Mouse (Mus musculus) lung, postnatal 36 days (tissue): ENCODE measurements around the gene Bnc1.

Experiments
- DNase-seq: peaks from one replicate; pipeline ENCODE4 v3.0.0; 2022; ENCODE audit warnings: mixed read lengths

Bnc1 gene

GRCm38 (mm10) chr7:81992131-81993061, at the start of gene Bnc1:
TSS of gene Bnc1 (minus strand) at chr7:81992292.
- DNase-seq = no peak

- no peak for DNase-seq
Measured at GRCm38 (mm10) chr7:82033347-82033746, 41.3 kb upstream of the Bnc1 start.

- no peak for DNase-seq
Measured at GRCm38 (mm10) chr7:82029666-82030065, 37.6 kb upstream of the Bnc1 start.

GRCm38 (mm10) chr7:82025802-82026201, 33.7 kb upstream of the Bnc1 start:
- DNase-seq = no peak

- DNase-seq = no peak
Measured at GRCm38 (mm10) chr7:82023676-82024075, 31.6 kb upstream of the Bnc1 start.

GRCm38 (mm10) chr7:82022404-82022803, 30.3 kb upstream of the Bnc1 start:
- no peak for DNase-seq

GRCm38 (mm10) chr7:82018031-82018430, 25.9 kb upstream of the Bnc1 start:
- no peak for DNase-seq

- DNase-seq = no peak
Measured at GRCm38 (mm10) chr7:82016751-82017710, 24.9 kb upstream of the Bnc1 start.

GRCm38 (mm10) chr7:82012472-82012871, 20.4 kb upstream of the Bnc1 start:
- no peak for DNase-seq

GRCm38 (mm10) chr7:82011534-82012401, 19.7 kb upstream of the Bnc1 start:
- no peak for DNase-seq

- DNase-seq = no peak
Measured at GRCm38 (mm10) chr7:82007151-82007550, 15.1 kb upstream of the Bnc1 start.

- no peak for DNase-seq
Measured at GRCm38 (mm10) chr7:82004228-82004627, 12.1 kb upstream of the Bnc1 start.

GRCm38 (mm10) chr7:81999816-82000215, 7.7 kb upstream of the Bnc1 start:
- DNase-seq = no peak

- DNase-seq = no peak
Measured at GRCm38 (mm10) chr7:81999372-81999771, 7.3 kb upstream of the Bnc1 start.

GRCm38 (mm10) chr7:81995975-81996374, 3.9 kb upstream of the Bnc1 start:
- DNase-seq = no peak

GRCm38 (mm10) chr7:81995126-81995525, 3.0 kb upstream of the Bnc1 start:
- DNase-seq = no peak

GRCm38 (mm10) chr7:81993140-81993539, 1.0 kb upstream of the Bnc1 start:
- no peak for DNase-seq

- DNase-seq = no peak
Measured at GRCm38 (mm10) chr7:81991611-81992061, 456 bp downstream of the Bnc1 start.

GRCm38 (mm10) chr7:81991116-81991515, 976 bp downstream of the Bnc1 start:
- DNase-seq = no peak

- DNase-seq = no peak
Measured at GRCm38 (mm10) chr7:81983651-81984050, 8.4 kb downstream of the Bnc1 start.

GRCm38 (mm10) chr7:81978304-81978703, 13.8 kb downstream of the Bnc1 start:
- no peak for DNase-seq

- no peak for DNase-seq
Measured at GRCm38 (mm10) chr7:81974616-81975015, 17.5 kb downstream of the Bnc1 start.
